Mouse (Mus musculus): ENCODE data around the gene Cyp24a1.

DNA sequence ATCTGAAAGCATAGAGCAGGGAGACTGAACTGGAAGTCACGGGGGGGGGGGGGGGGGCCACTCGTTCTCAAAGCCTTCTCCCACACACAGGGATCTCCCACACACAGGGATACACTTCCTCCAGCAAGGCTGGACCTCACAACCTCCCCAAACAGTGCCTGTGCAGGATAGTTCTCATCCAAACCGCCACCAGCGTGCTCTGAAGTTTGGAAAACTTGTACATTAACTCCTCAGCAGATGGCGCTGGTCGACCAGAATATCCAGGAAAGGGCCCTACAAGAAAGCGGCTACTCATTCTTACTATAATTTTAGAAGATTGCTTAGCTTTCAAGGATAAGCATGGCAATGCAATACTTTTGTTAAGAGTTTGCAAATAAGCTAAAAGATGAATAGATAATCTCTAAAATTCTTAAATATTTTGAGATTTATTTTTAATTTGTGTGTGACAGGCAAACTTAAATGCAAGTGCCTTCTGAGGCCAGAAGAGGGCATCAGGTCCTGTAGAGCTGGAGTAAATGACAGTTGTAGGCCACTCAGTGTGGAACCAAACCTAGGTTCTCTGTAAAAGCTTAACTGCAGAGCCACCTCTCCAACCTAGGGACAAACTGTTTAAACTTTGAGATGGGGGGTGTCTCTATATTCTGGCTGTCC is 23.5 kb upstream of the Cyp24a1 start:
- TF ChIP-seq POLR2AphosphoS5 (IDR thresholded peaks at IDR 0.05; ENCODE audit: borderline replicate concordance, low read depth, low read length) (no peak), CTCF (IDR thresholded peaks at IDR 0.05 in 2 of 3, conservative IDR thresholded peaks at IDR 0.05 in 1 of 3; ENCODE audit: control insufficient read depth in 1 of 3, insufficient read depth in 1 of 3, low read depth in 2 of 3, low read length in 3 of 3, poor library complexity in 1 of 3, severe bottlenecking in 1 of 3) (peak; percentile 34 to 72 (median 62)), USF1 (IDR thresholded peaks at IDR 0.05; ENCODE audit: low read depth, low read length) (no peak), TAL1 (IDR thresholded peaks at IDR 0.05; ENCODE audit: low read length) (no peak), POLR2AphosphoS2 (IDR thresholded peaks at IDR 0.05; ENCODE audit: low read length) (no peak), HCFC1 (IDR thresholded peaks at IDR 0.05; ENCODE audit: low read depth, low read length) (no peak), POLR2A (IDR thresholded peaks at IDR 0.05; ENCODE audit: control insufficient read depth in 1 of 2, insufficient read depth in 1 of 2, low read depth in 1 of 2, low read length in 2 of 2, poor library complexity in 1 of 2) (no peak), ZKSCAN1 (IDR thresholded peaks at IDR 0.05; ENCODE audit: low read depth, low read length) (no peak), ZC3H11A (IDR thresholded peaks at IDR 0.05; ENCODE audit: low read depth, low read length) (peak; percentile 27), MAX (IDR thresholded peaks at IDR 0.05; ENCODE audit: low read length) (no peak), CHD2 (IDR thresholded peaks at IDR 0.05; ENCODE audit: low read length) (no peak)

Data from MEL (cell line).